Mouse (Mus musculus): Measurements from ENCODE around the gene Igfals.

The Igfals gene

DNA sequence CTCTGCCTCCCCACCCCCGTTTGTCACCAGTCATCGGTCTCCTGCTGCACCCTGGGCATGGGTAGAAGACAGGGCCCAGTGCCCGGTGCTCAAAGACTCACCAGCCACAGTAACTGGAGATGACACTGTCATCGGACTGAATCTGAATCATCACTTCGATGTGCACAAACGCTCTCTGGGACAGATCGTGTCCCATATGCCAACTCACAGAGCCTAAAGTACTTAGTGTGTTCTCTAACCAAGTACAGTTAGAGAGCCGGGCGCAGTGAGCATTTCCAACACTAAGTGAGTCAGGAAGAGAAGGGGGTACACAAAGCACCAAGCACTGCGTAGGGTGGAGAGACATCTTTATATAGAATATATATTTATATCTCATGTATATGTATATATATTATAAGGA lies 2.1 kb downstream of the Igfals start:
- no peak for DNase-seq (ENCODE audit: low read depth)

DNA sequence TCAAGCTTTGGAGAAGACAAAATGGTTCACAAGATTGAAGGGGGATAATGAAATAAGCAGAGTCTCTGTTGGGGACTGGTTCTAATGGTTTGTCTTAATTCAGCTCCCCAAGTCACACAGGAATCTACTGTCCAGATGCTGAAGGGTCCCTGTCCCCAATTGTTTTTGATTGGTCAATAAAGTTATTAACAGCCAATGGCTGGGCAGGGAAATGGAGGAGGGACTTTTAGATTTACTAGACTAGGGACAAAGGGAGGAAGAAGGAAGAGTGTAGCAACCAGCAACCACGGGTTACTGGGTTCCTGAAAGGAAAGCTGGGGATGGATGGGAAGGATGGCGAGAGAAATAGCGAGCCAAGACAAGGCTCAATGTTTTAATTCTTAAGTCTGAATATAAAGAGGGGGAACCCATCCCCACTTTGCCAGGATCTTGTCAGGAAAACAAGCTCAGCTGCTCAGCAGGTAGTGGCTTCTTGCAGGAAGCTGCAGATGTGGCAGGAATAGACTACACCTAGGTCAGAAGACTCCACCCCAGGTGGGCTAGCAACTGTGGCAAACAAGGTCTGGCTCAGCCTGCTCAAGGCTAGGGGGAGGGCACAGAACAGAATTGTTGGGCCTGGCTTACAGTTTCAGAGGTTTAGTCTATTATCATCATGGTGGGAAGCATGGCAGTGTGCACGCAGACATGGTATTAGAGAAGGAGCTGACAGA lies 8.1 kb downstream of the Igfals start:
- no peak for DNase-seq (ENCODE audit: low read depth)

DNA sequence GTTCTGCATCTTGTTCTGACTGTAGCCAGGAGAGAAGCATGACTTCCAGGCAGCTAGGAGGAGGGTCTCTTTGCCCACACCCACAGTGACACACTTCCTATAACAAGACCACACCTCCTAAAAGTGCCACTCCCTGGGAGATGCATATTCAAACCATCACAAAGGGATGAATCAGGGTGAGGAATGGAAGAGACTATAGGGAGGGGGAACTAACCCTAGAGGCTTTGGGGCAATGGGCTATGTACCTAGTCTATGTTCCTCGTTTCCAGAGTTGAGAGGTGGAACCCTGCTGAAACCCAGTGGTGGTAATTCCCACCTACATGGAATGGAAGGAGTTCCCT lies 8.6 kb downstream of the Igfals start:
- no peak for DNase-seq (ENCODE audit: low read depth)

DNA sequence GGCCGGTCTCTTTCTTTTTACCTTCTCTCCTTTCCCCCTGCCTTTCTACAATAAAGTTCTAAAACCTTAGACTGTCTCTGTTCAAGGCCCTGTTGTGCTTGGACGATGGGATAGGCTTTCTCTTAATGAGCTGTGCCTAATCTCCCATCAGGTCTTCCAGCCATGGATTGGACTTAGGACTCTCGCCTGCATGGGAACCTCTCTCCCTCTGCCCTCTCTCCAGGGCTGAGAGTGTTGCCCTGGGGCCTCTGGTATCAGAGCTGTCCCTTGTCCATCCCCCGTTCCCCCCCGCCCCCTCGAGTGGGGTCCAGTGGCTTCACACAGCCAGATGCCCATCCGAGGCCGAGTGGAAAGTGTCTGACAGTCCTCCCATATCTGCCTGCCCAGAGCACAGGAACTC lies 9.2 kb downstream of the Igfals start:
- DNase-seq (ENCODE audit: low read depth): no peak

DNA sequence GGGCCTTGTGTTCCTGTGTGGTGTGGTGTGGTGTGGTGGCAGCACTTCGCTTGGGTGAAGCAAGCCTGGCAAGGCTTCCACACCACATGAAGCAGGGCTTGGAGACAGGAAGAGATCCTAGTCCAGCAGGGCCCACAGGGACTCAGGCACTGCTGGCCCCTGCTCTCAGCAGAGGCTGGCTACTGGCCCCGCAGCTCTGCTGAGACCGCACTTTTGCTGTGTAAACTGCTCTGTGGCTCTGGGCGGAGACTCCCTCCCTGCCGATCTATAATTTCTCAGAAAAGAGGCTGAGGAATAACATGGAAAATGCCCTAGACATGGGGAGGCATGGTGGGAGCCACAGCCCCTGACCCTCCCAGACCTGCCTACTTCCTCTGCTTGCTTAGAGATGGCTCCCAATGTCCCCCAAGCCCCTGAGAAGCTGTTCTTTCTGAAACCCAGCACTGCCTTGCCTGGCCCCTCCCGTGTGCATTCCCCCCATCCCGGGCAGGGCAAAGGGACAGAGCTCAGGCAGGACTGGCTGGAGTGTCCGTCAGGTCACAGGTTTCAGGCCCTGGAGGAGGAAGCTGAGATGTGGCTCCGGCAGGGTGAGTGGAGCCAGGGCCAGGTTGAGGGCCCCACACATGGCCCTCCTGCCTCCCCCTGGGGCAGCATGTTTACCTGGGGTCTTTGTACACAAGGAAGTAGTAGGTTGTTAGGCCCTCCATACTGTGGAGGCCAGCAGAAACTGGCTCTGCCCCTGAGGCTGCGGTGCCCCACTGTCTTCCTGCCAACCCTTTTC lies 11.7 kb downstream of the Igfals start:
- no peak for DNase-seq (ENCODE audit: low read depth)

DNA sequence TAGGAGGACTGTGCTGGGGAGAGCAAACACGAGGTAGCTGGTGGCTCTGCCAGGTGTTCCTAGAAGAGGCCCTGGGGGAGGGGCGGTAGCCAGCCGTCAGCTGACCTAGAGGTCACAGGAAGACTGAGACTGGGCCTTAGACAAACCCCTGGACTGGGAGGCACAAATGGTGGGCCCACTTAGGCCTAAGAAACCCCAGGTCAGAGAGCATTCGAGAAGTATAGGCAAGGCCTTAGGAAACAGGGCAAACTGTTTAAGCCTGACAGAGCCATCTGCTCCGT lies 12.3 kb downstream of the Igfals start:
- DNase-seq (ENCODE audit: low read depth): no peak

DNA sequence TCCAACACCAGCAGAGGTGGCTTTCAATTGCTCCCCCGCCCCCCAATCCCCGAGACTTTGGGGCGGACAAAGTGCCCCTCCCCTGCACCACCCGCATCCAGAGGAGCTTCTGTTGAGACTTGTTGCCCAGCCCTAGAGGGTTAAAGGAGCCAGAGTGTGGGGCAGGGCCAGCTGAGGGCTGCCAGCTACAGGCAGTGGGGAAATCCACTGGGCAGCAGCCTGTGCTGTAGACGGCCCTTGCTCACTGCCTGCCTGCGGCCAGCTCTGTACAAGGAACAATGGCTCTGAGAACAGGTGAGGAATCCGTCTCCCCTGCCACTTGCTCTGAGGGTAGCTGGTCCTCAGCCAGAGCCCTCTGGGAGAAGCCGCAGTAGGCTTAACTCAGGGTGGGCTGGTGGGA lies 12.7 kb downstream of the Igfals start:
- DNase-seq (ENCODE audit: low read depth): no peak

DNA sequence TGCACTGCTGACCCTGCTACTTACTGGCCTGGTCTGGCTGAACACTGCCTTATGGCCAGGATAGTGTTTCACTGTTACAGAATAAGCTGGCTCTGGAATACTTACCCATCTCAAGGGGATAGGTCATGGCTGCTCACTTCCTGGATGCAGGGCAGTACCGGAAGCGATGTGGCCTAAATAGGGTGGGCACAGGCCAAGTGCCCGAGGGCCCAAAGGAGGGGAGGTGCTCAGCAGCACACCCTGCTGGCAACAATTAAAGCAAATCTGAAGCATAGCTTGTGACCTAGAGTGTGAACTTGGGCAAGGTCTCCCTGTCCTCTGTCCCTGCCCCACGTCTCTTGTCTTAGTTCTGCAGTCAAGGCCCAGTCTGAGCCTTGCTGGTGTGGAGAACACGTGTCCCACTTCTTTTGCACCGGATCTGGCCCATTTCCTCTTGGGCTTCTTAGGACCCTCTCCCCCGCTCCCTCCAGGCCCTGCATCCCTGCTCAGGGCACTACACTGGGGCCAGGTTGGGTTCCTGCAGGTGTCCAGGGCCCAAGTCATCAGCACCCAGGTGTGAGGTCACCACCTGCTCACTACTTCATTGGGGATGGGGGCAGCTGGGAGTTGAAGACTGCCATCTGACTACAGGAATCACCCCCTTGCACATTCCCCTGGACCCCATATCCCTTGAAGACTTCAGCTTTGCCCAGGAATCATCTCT lies 16.1 kb downstream of the Igfals start:
- peak; percentile 78 for DNase-seq (ENCODE audit: low read depth)

DNA sequence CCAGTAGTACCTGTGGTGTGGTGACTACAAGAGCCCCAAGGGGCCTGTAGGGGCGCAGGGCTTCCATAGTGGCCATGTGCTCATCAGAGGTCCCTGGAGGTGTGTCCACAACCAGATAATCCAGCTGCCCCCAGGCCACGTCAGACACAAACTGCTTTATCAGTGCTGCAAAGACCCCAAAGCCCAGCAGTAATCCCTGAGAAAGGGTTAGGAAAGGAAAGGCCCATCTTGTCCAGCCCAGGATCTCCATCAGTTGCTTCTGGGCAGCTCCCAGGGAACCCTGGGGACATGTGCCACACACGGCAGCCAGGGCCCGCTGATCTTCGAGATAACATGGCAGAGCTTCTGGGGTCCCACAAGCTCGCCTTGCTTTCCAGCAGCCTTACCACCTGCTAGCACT lies 18.6 kb downstream of the Igfals start:
- DNase-seq (ENCODE audit: low read depth): no peak

DNA sequence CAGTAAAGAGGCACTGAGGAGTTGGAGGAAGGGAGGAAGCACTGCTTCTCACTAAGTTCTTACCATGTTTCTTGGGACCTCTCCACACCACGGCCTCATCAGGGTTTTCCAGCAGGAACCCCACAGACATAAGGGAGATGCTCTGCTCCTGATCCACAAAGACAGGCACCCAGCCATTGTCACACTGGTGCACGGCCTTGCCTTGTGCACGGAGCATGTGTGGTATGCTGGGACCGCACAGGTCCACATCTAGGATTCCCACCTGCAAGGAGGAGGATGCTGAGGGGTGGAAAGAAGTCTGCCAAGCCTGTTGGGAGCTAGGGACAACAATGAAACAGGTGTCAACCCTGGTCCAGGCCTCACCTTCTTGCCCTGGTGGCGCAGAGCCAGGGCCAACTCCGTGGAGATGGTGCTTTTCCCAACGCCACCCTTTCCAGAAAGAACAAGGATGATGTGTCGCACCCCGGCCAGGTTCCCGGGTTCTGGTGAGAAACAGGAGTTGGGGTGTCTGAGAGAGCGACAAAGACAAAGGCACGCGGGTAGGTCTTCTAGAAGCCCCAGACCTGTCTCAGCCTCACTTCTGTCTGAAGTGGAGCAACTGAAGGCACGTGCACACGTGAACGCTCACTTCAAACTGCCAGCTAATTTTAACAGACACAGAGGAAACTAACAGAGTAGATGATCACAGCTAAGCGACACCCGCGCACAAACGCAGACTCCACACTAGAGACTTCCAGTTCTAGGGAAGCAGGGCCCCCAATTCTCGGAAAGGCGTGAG lies 19.7 kb downstream of the Igfals start:
- no peak for DNase-seq (ENCODE audit: low read depth)

DNA sequence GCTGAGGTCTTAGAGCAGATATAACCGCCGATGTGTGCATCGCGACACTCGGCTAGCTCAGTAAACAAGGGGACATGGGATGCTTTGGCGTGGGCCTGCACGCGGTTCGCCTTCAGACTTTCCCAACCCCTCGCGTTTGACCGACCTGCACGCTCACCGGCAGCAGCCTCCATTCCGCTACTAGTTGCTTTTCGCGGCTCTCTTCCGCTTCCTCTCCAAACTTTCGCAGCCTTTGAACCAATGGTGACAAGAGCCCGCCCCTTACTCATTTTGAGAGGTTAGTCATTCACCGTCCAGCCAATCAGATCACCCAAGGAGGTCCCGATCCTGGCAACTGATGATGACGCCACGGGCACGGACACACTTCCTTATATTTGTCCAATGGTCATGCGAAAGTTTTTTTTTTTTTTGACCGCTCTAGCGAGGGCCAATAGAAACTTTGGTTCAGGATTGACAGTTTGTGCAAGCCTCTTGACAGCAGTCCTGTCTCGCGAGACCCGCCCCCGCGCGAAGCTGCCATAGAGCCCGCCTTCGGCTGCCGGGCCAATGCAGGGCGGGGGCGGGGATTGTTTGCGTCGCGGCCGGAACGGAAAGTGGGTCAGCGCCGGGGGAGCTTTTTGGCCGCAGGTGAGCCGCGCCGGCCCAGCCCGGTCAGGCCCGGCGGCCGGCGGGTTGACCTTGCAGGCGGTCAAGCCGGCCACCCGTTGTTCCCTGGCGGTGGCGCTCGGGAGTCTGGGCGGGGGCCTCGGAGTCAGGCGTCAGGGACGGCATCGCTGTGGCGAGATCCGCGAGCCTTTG lies 20.5 kb downstream of the Igfals start, which contains the start of the genes Nubp2 and Spsb3:
Gene Nubp2, minus strand, starts transcription at position 216 of the 798 bp plus-strand sequence.
Gene Spsb3, plus strand, starts transcription at position 510 of the 798 bp plus-strand sequence.
- peak; percentile 99 for DNase-seq (ENCODE audit: low read depth)

DNA sequence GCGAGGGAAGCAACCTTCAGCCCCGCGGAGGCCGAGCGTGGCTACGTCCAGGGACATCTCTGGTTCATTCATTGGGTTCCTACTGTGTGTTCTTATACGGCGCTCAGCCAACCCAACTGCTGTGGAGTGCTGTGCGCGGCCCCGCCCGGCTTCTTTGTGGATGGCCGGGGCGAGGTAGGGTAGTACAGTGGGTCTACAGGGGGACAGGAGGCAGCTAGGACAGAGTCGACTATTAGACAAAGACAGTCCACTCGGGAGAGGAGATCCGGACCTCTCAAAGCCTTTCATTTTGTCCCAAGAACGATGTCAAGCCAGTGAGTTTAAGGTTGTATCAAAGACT lies 21.1 kb downstream of the Igfals start:
- no peak for DNase-seq (ENCODE audit: low read depth)

DNA sequence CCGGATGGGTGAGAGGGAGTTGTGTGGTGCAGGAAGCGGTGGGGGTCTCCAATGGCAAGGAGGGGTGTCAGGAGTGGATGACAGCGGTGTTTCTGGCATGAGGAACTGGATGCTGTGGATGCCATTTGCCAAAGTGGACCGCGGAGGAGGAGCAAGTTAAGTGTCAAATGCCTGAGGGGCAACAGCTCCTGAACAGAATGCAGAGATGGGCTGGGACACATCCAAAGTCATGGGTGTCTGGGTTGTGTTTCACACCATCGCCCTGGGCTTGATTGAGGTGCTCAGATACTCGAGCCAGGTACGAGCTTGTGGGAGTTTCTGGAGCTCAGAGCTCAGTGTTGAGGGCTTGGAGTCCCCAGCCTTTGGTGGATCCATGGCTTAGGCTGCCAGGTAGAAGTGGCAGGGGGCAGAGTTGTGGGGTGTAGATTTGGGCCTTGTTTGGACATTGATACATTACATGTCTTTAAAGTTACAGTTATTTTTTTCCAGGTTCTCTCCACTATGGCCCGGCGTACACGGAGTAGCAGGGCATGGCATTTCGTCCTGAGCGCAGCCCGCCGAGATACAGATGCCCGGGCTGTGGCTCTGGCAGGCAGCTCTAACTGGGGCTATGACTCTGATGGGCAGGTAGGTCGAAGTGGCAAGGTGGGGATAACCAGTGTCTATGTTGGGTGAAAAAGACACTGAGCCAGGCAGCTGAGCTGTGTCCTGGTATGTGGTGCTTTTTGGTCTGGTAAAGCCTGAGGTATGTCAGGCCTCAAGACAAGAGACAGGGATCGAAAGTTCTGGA lies 21.7 kb downstream of the Igfals start:
- DNase-seq (ENCODE audit: low read depth): peak; percentile 39

DNA sequence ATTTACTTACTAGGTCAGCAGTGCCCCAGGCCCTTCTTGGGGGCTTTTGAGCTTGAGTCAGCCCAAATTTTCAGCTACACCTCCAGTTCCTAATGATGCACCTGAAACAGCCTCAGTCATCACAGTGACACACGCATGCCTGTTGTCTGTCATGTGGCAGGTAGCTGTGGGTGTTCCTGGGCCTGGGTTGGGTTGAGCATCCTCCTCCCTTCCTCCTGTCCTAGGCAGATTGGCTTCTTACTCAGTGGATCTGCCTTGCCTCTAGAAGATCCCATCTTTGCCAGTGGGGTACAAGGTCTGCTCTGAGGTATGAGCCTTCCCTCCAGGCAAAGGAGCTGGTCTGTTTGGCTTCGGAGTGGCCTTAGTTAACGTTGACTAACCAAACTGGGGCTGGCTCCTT lies 23.1 kb downstream of the Igfals start:
- DNase-seq (ENCODE audit: low read depth): no peak

DNA sequence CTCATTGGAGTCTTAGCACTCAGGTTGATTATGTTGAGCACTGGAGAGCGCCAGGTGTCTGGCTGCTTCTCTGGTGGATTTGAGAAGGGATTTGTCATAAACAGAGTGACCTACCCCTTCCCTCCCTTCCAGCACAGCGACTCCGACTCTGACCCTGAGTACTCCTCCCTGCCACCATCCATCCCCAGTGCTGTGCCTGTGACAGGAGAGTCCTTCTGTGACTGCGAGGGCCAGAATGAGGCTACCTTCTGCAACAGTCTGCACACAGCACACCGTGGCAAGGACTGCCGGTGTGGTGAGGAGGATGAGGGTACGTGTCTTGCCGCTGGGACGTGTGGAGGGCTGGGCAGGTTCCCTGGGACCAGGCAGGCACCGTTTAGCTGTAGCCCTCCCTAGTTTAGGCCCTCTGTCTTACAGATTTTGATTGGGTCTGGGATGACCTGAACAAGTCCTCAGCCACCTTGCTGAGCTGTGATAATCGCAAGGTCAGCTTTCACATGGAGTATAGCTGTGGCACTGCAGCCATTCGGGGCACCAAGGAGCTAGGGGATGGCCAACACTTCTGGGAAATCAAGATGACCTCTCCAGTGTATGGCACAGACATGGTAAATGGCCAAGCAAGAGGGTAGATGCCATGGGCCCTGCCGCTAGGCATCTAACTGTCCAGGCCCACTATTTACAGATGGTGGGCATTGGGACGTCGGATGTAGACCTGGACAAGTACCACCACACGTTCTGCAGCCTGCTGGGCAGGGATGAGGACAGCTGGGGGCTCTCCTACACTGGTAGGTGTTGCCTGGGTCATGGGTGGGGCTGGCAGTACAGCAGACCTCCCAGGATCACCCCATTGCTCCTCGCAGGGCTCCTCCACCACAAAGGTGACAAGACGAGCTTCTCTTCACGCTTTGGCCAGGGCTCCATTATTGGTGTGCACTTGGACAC lies 24.6 kb downstream of the Igfals start:
- no peak for DNase-seq (ENCODE audit: low read depth)

DNA sequence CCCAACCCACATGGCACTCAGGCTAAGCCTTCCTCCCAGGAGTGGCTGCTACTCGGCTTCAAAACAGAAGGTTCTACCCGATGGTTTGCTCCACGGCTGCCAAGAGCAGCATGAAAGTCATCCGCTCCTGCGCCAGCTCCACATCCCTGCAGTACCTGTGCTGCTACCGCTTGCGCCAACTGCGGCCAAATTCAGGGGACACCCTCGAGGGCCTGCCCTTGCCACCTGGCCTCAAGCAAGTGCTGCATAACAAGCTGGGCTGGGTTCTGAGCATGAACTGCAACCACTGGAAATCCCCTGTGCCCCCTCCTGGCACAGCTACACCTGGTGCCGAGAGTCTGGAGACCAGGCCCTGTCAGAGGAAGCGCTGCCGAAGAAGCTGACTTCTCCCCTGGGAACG lies 25.5 kb downstream of the Igfals start:
- peak; percentile 19 for DNase-seq (ENCODE audit: low read depth)

DNA sequence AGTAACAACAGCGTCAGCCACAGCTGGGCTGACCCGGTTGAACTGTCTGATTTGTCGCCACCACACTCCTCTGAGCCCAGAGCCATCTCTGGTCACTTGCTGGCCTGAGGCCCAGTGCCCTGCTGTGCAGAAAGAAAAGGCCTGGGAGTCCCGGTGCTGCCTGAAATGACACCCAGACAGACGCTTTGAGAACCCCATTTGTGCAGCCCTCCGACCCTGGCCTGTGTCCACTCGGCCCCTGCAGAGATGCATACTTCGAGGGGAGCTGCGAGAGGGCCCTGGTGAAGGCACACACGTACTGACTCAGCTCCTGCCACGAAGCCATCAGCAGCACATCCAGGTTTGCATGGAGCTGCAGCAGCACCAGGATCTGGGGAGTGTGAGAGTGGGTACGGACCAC lies 27.0 kb downstream of the Igfals start:
- no peak for DNase-seq (ENCODE audit: low read depth)

DNA sequence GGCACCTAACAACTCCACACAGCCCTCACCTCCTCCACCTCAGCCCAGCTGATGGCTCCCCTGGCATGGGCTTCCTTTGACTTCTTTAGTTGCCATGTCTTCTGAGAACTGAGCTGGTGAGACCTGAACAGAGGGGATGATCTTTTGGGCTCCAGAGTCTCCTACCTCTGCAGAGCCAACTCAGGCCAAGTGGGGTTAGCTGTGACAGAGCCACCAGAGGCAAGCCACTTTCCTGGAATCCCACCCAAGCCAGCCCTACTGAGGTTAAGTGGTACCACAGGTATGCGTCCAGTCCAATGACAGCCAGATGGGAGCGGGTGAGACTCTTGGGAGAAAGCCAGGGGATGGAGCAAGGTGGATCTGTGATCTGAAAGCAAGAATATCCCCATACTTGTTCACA lies 27.5 kb downstream of the Igfals start:
- DNase-seq (ENCODE audit: low read depth): no peak

DNA sequence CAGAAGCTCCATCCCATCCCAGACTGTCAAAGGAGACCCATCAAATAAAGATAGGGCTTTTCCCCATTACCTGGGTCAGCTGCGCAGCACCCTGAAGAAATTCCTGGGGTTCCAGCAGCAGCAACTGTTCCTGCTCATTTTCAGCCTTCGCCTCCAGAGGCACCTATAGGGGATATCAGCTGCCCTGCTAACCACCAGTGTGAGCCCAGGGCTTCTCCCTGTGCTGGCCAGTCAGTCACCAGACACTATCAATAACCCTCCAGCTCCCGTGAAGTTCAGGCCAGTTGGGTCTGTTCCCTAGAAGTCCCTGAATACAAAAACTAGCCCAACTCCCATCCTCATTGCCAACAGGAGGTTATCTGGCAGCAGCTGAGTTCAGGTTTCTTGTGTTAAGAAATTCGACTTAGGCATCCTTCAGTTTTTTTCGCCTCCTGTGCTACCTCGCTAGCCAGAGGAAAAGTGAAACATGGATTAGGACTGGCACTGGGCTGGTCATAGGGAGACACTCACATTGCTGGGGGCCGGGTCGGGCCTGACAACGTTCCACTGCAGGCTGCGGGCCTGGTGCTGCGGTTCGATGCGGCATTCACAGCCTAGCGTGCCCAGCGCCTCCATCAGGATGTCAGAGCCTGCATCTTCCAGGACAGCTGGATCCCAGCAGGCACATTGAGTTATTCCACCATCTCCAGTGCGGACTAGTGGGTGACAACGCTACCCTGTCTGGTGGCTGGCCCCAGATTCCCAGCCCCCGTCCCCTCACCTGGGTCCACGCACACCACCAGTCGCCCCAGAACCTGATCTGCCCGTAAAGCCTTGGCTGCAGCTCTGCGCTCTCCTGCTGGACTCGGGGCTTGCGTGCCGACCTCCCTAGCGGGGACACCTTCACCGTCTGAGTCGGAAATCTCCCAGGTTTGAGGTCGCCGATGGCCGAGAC lies 28.5 kb downstream of the Igfals start:
- DNase-seq (ENCODE audit: low read depth): peak; percentile 52

Data from NIH3T3 (cell line).